Mouse (Mus musculus): ENCODE data around the gene Mbd5. TPM values are rescaled to one million over a fixed set of nuclear protein-coding genes. Genes with fewer than 3 reads are reported as not detected.

The Mbd5 gene
- total and polyA plus RNA-seq, 2 experiments = 2.4 to 10.3 TPM

GRCm38 (mm10) chr2:49108906-49109305 lies 159.6 kb downstream of the Mbd5 start:
- Histone ChIP-seq H3K27me3 (ENCODE audit: control insufficient read depth, insufficient read depth, low read length) (no peaks in the 10 kb centered on the region), H3K36me3 (ENCODE audit: control insufficient read depth, insufficient read depth, low read length) (no peaks in the 10 kb centered on the region), H3K27ac (replicated peaks; ENCODE audit: insufficient read depth, low read depth, low read length) (no peak overlapping the region), H3K4me1 (ENCODE audit: control insufficient read depth, insufficient read depth, low read length) (no peaks in the 10 kb centered on the region), H3K79me2 (ENCODE audit: control insufficient read depth, insufficient read depth, low read length) (no peaks in the 10 kb centered on the region; the same call in 1 of the 2 replicates), H3K4me3 (ENCODE audit: insufficient read depth, low read depth, low read length) (no peak overlapping the region), H3K9ac (ENCODE audit: low read depth, low read length) (no peak overlapping the region)
- no peak for DNase-seq (ENCODE audit: extremely low read depth, low read depth, low spot score)
- no peak for TF ChIP-seq CTCF (IDR thresholded peaks at IDR 0.05; ENCODE audit: low read depth, low read length)
- no peak for TF ChIP-seq POLR2A (IDR thresholded peaks at IDR 0.05; ENCODE audit: extremely low read depth, insufficient read depth, low read length)

- no peak overlapping the region for H3K4me3 ChIP-seq (ENCODE audit: insufficient read depth, low read depth, low read length)
- H3K9ac ChIP-seq (ENCODE audit: low read depth, low read length) = no peak overlapping the region
- H3K27me3 ChIP-seq (ENCODE audit: control insufficient read depth, insufficient read depth, low read length) = no peaks in the 10 kb centered on the region
- TF ChIP-seq CTCF (IDR thresholded peaks at IDR 0.05; ENCODE audit: low read depth, low read length) (no peak), POLR2A (IDR thresholded peaks at IDR 0.05; ENCODE audit: extremely low read depth, insufficient read depth, low read length) (no peak)
- no peak for DNase-seq (ENCODE audit: extremely low read depth, low read depth, low spot score)
- no peaks in the 10 kb centered on the region for H3K79me2 ChIP-seq (ENCODE audit: control insufficient read depth, insufficient read depth, low read length)
- 94% methylated on average over 6 of the region's 6 CpGs for WGBS
- peaks cover 3% of the 10 kb centered on the region; the same call in 1 of the 2 replicates for H3K36me3 ChIP-seq (ENCODE audit: control insufficient read depth, insufficient read depth, low read length)
- H3K27ac ChIP-seq (replicated peaks; ENCODE audit: insufficient read depth, low read depth, low read length) = no peak overlapping the region
- H3K4me1 ChIP-seq (ENCODE audit: control insufficient read depth, insufficient read depth, low read length) = no peaks in the 10 kb centered on the region
These were observed 170.6 kb downstream of the Mbd5 start for GRCm38 (mm10) chr2:49119875-49120274.

GRCm38 (mm10) chr2:49121603-49122002 lies 172.3 kb downstream of the Mbd5 start:
- H3K27me3 ChIP-seq (ENCODE audit: control insufficient read depth, insufficient read depth, low read length) = no peaks in the 10 kb centered on the region
- no peak overlapping the region for H3K4me3 ChIP-seq (ENCODE audit: insufficient read depth, low read depth, low read length)
- no peak overlapping the region for H3K27ac ChIP-seq (replicated peaks; ENCODE audit: insufficient read depth, low read depth, low read length)
- no peaks in the 10 kb centered on the region for H3K79me2 ChIP-seq (ENCODE audit: control insufficient read depth, insufficient read depth, low read length)
- no peak overlapping the region for H3K9ac ChIP-seq (ENCODE audit: low read depth, low read length)
- DNase-seq (ENCODE audit: extremely low read depth, low read depth, low spot score) = no peak
- TF ChIP-seq POLR2A (IDR thresholded peaks at IDR 0.05; ENCODE audit: extremely low read depth, insufficient read depth, low read length) = no peak
- no peak for TF ChIP-seq CTCF (IDR thresholded peaks at IDR 0.05; ENCODE audit: low read depth, low read length)
- WGBS = 93% methylated on average over 3 of the region's 3 CpGs
- peaks cover 3% of the 10 kb centered on the region; the same call in 1 of the 2 replicates for H3K36me3 ChIP-seq (ENCODE audit: control insufficient read depth, insufficient read depth, low read length)
- H3K4me1 ChIP-seq (ENCODE audit: control insufficient read depth, insufficient read depth, low read length) = no peaks in the 10 kb centered on the region

- Histone ChIP-seq H3K4me3 (ENCODE audit: insufficient read depth, low read depth, low read length) (no peak overlapping the region), H3K4me1 (ENCODE audit: control insufficient read depth, insufficient read depth, low read length) (no peaks in the 10 kb centered on the region), H3K27me3 (ENCODE audit: control insufficient read depth, insufficient read depth, low read length) (no peaks in the 10 kb centered on the region), H3K36me3 (ENCODE audit: control insufficient read depth, insufficient read depth, low read length) (no peaks in the 10 kb centered on the region), H3K27ac (replicated peaks; ENCODE audit: insufficient read depth, low read depth, low read length) (no peak overlapping the region), H3K9ac (ENCODE audit: low read depth, low read length) (no peak overlapping the region), H3K79me2 (ENCODE audit: control insufficient read depth, insufficient read depth, low read length) (no peaks in the 10 kb centered on the region; the same call in 1 of the 2 replicates)
- no peak for DNase-seq (ENCODE audit: extremely low read depth, low read depth, low spot score)
- WGBS = 90% methylated on average over 3 of the region's 3 CpGs
- TF ChIP-seq POLR2A (IDR thresholded peaks at IDR 0.05; ENCODE audit: extremely low read depth, insufficient read depth, low read length) (no peak), CTCF (IDR thresholded peaks at IDR 0.05; ENCODE audit: low read depth, low read length) (no peak)
These were observed 192.9 kb downstream of the Mbd5 start for GRCm38 (mm10) chr2:49142186-49142585.

- no peak for DNase-seq (ENCODE audit: extremely low read depth, low read depth, low spot score)
- Histone ChIP-seq H3K27ac (replicated peaks; ENCODE audit: insufficient read depth, low read depth, low read length) (no peak overlapping the region), H3K4me1 (ENCODE audit: control insufficient read depth, insufficient read depth, low read length) (no peaks in the 10 kb centered on the region), H3K27me3 (ENCODE audit: control insufficient read depth, insufficient read depth, low read length) (no peaks in the 10 kb centered on the region), H3K36me3 (ENCODE audit: control insufficient read depth, insufficient read depth, low read length) (no peaks in the 10 kb centered on the region), H3K79me2 (ENCODE audit: control insufficient read depth, insufficient read depth, low read length) (no peaks in the 10 kb centered on the region), H3K9ac (ENCODE audit: low read depth, low read length) (no peak overlapping the region), H3K4me3 (ENCODE audit: insufficient read depth, low read depth, low read length) (no peak overlapping the region)
- 80% methylated on average over 1 of the region's 1 CpGs for WGBS
- TF ChIP-seq CTCF (IDR thresholded peaks at IDR 0.05; ENCODE audit: low read depth, low read length) (no peak), POLR2A (IDR thresholded peaks at IDR 0.05; ENCODE audit: extremely low read depth, insufficient read depth, low read length) (no peak)
These were observed 204.3 kb downstream of the Mbd5 start for GRCm38 (mm10) chr2:49153649-49154048.

GRCm38 (mm10) chr2:49160232-49160947 lies 211.1 kb downstream of the Mbd5 start:
- Histone ChIP-seq H3K79me2 (ENCODE audit: control insufficient read depth, insufficient read depth, low read length) (no peaks in the 10 kb centered on the region), H3K4me1 (ENCODE audit: control insufficient read depth, insufficient read depth, low read length) (no peaks in the 10 kb centered on the region), H3K27me3 (ENCODE audit: control insufficient read depth, insufficient read depth, low read length) (no peaks in the 10 kb centered on the region), H3K27ac (replicated peaks; ENCODE audit: insufficient read depth, low read depth, low read length) (no peak overlapping the region), H3K9ac (ENCODE audit: low read depth, low read length) (no peak overlapping the region), H3K36me3 (ENCODE audit: control insufficient read depth, insufficient read depth, low read length) (peaks cover 2% of the 10 kb centered on the region; the same call in 1 of the 2 replicates), H3K4me3 (ENCODE audit: insufficient read depth, low read depth, low read length) (no peak overlapping the region)
- 86% methylated on average over 5 of the region's 5 CpGs for WGBS
- TF ChIP-seq CTCF (IDR thresholded peaks at IDR 0.05; ENCODE audit: low read depth, low read length) (no peak), POLR2A (IDR thresholded peaks at IDR 0.05; ENCODE audit: extremely low read depth, insufficient read depth, low read length) (no peak)
- no peak for DNase-seq (ENCODE audit: extremely low read depth, low read depth, low spot score)

All from liver, adult 2 months (tissue).